Mouse (Mus musculus) c-Kit-negative CD71-positive TER-119-positive erythroid progenitor cells, embryonic 14.5 days (primary cell): ENCODE measurements around the gene B3gnt8.
A peak's percentile ranks its signal among the peaks of the same experiment; 100 is the strongest.

Experiments
- DNase-seq: peaks from one replicate; pipeline ENCODE4 v3.0.0-alpha.2; 2013; ENCODE audit warnings: low read depth, low spot score

B3gnt8 gene

DNA sequence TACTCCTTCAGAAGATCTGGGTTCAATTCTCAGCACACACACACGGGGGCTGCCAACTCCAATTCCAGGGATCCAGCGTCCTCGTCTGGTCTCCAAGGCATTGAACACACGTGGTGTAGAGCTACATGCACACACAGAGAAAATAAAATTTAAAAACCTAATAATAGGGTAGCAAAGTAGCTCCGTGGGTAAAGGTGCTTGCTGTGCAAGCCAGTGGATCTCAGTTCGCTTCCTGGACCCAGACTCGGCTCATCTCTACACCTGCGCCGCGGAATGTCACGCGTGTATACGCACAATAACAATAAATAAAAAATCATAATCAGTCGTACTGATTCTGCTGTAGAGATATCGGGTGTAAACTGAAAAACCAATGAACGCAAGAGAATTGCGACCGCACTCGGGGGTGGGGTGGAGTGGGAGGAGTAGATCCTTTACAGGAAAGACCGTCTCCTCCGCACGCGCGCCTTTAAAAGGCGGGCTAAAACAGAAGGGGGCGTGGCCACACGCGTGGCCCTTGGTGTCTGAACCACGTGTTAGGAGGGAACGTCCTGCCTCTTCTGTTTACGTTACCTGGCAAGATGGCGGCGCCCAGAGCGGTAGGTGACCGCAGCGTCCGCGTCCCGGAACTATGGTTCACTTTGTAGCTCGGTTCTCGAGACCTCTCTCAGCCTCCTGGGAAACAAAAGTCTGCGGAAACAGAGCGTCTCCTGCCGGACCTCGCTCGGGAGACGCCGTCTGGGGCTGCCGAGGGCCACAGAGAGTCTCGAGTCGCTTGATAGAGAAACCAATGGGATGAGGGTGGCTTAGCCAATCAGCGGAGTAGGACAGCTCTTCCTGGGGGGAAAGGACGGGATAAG lies 7.4 kb upstream of the B3gnt8 start, which contains the start of gene Dmac2:
Gene Dmac2, plus strand, starts transcription at position 550 of the 857 bp plus-strand sequence.
- peak; percentile 72 for DNase-seq

DNA sequence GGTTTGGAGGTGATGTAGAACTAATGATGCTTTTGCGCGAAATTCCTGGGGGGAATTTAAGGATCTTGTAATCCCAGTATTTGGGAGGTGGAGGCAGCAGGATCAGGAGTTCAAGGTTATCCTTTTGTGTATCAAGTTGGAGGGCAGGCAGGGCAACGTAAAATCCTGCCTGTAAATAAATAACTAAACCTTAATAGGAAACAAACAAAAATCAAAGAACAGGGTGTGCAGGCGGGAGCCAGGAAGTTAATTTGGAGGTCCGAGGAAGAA lies 6.8 kb upstream of the B3gnt8 start:
- DNase-seq = no peak

DNA sequence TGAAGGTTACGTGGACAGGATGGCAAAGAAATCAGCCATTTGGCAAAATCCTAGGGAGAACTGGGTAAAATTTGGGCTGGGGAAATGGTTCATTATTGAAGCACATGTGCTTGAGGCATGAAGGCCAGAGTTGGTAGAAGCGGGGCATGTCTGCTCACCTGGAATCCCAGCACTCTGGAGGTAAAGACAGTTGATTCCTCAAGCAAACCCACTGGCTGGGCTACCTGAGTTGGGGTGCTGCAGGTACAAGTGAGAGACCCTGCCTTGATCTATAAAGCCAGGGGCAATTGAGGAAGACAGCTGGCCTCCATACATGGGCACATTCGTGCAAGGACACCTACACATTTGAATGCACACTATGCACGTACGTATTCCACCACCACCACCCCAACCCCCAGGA lies 6.4 kb upstream of the B3gnt8 start:
- no peak for DNase-seq

DNA sequence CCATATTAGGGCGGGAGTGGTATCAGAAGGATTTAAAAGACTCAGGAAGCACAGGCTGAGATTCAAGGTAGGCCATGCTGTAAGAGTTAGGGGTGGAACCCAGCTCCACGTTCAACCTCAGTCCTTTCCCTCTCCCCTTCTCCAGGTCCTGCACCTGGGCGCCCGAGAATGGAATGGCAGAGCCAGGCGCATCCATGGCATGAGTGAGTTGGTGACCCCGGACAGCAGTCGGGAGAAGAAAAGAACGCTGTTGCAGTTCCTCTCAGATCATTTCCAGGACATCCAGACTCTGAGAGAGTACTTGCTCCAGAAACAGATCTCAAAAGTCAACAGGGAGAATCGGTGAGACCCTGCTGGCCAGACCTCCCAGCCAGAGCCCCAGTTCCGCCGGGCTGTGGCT lies 5.7 kb upstream of the B3gnt8 start:
- no peak for DNase-seq

DNA sequence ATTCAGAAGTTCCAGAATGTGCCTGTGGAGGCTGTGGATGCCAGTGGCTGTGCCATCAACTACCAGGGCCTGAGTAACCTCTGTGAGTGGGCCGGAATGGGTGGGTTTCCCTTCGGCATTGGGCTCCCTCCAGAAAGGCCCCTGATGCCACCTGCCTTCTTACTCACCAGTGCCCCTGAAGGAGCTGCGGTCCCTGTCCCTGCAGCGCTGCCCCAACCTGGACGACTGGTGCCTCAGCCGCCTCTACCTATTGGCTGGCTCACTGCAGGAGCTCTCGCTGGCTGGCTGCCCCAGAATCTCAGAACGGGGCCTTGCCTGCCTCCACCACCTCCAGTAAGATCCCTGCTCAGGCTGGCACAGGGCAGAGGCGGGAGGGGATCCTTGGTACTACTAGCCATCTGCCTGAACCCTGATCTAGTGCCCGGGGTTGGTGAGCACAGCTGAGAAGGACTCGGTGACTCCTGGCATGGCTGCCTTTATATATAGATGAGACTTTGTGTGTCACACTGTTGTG lies 2.5 kb upstream of the B3gnt8 start:
- no peak for DNase-seq

DNA sequence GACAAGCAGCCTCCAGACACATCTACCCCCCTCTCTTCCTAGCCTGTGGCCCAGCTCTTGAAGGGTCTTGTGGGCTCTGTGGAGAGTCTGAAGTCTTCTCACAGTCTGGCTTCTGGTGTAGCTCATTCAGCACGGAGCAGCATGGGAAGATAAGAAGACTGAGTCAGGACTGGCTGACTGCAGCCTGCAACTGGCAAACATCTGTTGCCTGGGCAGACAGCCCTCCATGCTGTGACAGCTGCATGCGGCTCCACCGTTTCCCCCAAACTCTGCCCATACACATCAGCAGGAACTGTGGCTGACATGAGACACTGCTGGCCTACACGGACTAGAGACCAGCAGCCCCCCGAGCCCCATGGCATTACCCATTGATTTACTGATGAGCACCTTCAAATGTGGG lies 1.6 kb upstream of the B3gnt8 start:
- no peak for DNase-seq

DNA sequence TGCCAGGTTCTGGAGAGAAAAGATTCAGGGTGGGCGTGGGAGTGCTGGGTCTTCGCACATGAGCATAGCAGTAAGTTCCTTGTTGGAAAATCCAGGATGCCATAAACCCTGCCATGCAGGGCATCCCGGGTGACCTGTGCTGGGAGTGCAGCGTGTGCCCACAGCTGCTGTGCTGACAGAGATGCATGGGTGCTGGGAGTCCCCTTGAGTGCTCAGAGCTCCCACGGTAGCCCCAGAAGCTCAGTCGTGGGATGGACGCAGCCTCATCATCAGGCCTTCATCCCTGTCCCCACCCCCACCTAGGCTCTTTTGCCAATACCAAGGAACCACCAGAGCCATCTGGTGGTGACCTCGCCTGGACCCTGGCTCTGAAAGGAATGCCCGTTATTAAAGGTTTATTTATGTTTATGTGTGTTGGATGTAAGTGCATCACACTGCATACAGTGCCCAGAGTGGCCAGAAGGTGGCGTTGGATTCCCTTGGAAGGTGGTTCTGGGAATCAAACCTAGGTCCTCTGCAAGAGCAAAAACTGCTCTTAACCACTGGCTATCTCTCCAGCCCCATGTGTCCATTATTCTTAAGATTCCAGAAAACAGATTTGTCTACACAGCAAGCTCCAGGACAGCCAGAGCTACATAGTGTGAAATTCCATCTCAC lies 732 bp upstream of the B3gnt8 start:
- DNase-seq = no peak

DNA sequence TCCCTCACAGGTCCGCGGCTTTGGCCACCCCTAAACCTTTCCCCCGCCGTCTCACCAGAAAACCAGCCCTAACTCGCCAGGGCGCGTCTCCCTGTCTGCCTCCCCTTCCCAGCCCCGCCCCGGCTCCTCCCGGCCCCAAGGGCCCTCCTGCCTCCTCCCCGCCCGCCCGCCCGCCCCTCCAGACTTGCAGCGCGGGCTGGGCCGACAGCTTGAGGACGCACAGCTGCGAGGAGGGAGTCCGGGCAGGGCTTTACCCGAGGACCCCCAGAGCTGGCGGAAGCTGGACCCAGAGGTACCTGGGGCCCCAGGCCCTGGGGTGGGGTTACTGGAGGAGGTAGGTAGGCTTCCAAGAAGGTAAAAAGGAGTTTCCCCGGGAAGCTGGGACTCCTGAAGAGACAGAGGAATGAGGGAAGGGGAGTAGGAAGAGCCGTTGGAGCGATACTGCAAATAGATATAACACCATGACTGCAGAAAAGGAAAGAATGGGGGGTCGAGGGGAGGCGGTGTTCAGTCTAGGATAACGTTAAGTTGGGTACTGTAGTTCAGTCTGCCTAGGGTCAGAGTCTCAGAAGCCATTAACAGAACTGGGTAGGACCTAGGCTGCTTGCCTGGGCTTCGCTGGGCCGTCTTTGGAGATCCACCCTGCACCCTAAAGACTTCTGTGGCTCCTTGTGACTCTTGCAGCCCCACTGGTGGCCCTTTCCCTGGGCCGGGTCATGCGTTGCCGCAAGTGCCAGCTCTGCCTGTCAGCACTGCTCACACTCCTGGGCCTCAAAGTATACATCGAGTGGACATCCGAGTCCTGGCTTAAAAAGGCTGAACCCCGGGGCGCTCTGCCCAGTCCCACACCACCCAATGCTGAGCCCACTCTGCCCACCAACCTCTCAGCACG lies 1.2 kb downstream of the B3gnt8 start:
- DNase-seq = peak; percentile 21

DNA sequence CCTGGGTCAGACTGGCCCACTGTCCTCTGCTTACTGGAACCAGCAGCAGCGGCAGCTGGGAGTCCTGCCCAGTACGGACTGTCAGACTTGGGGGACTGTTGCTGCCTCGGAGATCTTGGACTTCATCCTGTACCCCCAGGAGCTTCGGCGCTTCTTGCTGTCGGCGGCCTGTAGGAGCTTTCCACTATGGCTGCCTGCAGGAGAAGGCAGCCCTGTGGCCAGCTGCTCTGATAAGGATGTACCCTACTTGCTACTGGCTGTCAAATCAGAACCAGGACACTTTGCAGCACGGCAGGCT lies 1.8 kb downstream of the B3gnt8 start:
- no peak for DNase-seq

DNA sequence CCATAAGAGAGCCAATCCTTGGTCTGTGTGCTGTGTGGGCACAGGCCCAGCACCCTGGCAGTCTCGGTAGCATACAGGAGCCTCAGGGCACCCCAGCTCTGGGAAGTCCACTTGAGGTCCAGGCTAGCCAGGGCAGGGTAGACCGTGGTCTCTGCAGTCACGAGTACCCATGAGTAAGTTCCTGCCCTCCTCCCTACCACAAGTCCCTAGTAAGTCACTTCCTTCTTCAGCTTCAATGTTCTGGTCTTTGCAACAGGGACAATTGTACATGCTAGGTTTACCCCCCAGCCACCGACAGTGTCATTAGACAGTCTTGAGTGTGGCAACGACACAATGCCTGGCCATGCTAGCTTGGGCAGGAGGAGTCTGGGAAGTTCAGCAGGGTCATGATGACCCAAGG lies 6.2 kb downstream of the B3gnt8 start:
- DNase-seq = no peak

DNA sequence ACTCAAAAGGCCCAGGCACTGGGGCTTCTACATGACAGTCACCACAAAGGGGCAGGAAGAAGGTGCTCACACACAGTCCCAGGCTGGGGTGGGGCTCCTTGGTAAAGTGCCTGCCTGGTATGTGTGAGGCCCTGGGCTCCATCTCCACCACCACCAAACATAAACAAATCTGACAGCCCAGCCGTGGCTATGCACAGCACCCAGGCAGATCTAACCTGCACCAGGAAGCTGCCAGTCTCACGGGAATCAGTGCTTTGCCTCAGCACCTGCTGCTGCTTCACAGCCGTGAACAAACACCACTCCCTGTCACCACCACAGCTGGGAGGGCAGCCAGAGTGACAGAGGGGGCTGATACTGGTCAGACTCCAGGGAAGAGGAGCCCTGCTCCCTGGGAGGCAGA lies 9.9 kb downstream of the B3gnt8 start:
- DNase-seq = no peak

DNA sequence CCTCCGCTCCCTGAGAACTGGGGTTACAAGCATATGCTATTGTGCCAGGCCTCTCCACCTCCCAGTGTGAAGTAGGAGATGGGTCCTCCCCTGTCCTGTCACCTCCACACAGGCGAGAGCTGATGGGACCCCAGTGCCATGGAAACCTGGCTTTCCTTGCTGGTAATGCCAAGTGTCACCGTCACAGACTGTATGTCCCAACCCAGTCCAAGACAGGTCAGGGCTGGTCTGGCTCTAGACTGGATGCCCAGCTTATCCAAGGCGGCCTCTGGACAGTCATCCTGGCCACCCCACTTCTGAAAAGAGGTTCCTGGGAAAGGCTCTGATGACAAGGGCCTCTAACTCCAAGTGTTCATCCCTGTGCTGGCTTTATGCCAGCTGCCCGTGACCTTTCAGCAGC lies 10.6 kb downstream of the B3gnt8 start:
- DNase-seq = no peak

DNA sequence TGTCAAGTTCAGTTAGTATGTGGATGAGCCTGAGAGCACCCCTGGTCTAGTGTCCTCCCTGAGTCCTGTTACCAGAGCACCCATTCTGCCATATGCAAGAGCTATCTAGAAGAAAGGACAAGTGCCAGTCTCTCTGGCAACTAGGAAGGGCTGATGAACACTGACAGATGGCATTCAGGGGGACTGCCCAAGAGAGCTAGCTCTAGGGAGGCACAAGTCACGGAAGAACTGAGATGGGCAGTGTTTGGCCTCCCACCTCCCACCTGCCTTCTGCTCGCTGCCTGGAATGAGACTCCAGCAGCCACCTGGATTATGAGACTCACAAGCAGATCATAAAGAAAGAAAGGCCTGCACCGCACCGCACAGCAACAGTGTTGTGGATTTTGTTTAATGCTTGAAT lies 13.3 kb downstream of the B3gnt8 start:
- no peak for DNase-seq

DNA sequence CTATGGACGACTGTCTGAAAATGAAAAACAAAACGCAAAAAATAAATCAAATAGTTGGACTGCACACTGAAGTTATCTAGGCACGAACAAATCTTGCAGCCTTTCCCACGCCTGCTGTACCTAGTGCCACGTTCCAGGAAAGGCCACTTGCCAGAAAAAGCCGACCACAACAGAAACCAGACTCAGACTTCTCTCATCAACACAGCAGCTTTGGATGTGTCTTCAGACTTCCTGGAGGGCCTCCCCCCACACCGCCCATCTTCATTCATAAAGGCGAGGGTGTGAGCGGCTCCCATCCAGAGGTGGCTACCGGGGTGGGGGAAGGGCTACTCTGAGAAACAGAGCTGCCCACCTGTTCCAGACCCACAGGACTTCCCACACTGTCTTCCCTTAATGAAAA lies 17.7 kb downstream of the B3gnt8 start:
- DNase-seq = no peak

DNA sequence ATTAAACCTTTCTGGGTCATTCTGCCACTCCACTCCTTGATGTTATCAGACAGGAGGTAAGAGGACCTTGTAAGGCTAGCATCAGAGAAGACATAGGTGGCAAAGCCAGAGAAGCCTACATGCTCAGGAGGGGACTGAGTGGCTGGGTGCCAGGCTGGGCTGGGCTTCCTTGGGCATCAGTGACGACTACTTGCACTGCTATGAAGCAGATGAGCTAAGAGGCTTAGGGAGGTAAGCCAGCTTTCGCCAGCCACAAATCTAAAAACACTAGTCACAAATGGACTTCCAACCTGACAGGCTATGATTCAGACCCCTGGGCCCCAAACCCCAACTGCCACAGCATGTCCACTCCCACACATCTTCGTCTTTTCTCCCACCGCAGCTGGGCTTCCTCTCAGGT lies 18.2 kb downstream of the B3gnt8 start:
- DNase-seq = no peak

DNA sequence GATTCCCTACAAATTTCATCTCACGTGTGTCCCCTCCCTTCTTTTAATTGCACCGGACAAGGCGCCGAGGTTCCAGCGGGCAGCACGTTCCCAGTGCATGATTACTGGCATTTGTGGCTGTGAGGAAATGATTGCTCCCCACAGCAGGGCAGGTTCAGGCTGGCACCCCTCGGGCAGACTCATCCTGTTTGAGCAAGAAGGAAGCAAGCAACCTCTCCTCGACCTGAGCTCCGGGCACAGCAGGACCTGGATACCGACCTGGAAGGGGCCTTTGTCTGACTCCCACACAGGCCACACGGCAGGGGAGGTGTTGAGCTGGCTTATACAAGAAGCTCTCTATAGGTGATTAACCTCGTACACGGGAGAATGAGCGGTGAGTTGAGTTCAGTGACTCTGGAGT lies 18.6 kb downstream of the B3gnt8 start:
- no peak for DNase-seq

DNA sequence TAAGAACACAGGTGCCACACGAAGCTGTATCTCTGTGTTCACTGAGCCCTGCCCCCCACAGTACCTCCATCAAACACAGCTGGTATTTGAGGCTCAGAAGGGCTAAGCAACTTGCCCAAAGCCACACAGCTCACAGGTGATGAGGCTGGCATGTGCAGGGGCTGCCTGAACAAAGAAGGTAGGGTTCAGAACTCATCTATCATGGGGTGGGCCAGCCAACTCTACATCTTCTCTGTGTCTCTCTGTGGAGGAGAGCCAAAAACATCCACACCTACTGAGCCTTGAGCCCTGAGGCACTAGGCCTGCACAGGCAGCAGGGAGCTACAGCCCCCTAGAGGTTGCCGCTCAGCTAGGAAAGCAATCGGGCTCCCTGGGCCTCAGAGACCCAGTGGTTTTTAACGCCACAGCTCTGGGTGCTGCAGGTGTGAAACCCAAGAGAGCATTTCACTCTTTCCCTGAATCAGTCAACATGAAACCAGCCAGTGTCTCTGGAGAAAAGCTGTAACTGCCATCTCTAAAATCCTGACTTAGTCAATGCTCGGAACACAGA lies 21.2 kb downstream of the B3gnt8 start:
- no peak for DNase-seq

DNA sequence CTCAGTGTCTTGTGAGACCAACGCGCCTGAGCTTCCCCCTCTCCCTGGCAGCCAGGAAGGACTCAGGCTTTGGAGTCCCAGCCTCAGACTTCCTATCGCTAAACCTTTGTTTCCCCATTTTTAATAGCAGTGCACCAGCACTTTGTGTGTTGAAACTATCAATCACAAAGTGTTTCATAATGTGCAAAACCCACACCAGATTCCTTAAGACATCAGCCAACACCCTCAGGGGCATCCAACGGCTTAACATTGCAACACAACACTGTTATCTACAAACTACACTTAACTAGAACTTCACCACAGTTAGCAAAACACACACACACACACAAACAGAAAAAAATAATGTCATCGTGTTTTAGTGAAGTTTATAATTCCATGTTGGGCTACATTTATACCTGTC lies 23.4 kb downstream of the B3gnt8 start:
- no peak for DNase-seq

DNA sequence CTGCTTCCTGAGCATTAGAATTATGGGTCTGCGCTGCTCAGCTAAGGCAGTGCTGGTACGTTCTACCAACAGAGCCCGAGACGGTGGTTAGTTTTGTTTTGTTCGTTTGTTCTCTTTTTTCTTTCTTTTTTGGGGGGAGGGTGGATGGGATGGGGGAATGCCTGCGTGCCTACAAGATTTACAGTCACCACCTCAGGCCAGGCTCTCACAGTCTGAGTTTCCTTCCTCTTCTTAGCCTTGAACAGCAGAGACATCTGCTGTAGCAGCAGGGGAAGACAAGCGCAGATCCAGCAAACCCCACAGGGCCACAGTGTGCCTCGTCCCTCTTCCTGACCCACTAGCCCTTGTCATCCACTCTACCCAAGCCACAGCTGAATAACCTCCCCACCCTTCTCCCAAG lies 24.8 kb downstream of the B3gnt8 start:
- no peak for DNase-seq

DNA sequence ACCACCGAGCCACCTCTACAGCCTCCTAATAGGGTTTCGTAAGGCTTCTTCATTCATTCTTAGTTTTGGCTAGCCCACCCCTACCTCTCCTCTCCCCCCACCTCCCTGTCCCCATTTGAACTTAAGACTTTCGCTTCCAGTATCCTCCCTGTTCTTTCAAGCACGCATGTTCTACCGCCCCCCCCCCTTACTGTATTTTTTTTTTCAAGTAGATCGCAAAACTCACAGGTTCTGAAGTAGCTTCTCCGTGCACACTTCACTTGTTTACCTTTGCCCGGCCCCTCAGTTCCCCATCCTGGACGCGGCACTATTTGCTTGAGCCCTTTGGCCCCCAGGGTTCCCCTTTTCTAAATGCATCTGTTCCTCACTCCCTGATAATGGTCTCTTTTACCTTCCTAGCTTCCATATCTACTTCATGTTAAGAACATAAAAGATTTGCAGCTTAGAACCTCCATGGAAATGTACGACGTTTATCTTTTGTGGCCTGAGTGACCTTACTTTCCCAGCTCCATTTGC lies 25.8 kb downstream of the B3gnt8 start:
- DNase-seq = no peak

DNA sequence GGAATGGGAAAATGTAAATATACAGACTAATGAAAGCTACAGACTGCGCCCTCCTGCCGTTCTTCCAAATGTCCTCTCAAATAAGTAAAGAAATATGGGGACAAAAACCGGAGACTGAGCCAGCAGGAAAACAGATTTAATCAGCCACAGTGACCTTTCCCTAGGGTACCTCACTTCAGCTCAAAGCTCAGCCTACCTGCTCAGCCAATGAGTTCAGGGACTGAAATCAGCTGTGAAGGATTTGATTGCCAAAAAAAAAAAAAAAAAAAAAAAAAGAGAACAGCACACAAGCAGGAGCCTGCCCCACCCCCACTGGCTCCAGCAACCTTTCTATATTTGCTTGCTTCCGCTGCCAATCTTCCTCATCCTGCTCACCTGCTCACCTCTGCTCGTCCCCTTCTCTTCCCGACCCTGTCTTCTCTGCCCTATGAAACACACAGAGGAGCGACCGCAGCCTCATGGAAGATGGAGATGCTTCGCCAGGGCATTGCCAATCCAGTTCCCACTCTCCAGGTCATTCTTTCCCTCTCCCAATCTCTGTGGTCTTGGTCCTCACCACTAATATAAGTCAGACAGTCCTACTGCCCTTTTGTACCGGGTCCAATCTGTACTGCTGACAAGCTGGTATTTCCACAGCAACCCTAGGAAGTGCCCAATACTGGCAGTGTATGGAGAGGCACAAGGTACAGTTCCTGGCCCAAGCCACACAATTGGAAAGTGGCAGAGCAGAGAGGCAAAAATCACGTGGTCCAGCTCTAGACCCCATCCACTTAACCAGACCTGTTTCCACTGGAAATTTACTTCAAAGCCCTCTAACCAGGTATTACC lies 29.4 kb downstream of the B3gnt8 start:
- DNase-seq = no peak
